Comparison of ENCODE assay signal across 16 mouse cellular contexts in the genomic region with DNA sequence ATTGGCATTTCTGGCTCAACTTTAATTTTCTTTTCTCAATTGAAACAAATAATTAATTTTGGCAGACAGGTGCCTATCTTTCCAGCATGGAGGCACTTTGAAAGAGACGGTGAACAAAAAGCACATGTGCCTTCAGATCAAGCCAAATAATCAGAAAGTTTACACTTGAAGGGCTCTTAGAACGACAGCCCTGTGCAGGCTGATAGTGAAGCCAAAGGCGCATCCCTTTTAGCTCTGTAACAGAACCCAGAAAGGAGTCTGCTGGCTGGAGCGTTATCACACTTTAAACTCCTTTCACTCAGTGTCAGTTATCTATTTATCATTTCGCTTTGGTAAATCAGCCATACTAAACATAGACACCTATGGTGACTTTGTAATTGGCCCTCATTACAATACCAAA.
"Had no signal": no experiment of that assay in that cellular context is flagged by ENCODE, and none has a peak within 500 bp of the region (broad histone marks: within the 10 kb centered on the region; RNA-seq: fewer than 3 reads in every experiment).

No protein-coding gene starts in this region.

- H3K36me3 ChIP-seq: neural tube, embryonic 15.5 days had no signal

- H3K4me2 ChIP-seq: limb, embryonic 12.5 days; lung, embryonic 15.5 days; neural tube, embryonic 15.5 days had no signal

- ATAC-seq: inflammation-experienced regulatory T-cells, adult 6 months; intestine, postnatal 0 days had no signal

- H3K27ac ChIP-seq: kidney, postnatal 0 days; left cerebral cortex, adult 2 months; limb, embryonic 12.5 days; lung, embryonic 15.5 days; midbrain, embryonic 10.5 days; neural tube, embryonic 15.5 days had no signal

- H3K27me3 ChIP-seq: limb, embryonic 12.5 days; lung, embryonic 15.5 days; neural tube, embryonic 15.5 days had no signal

- H3K9ac ChIP-seq: limb, embryonic 12.5 days; lung, embryonic 15.5 days; neural tube, embryonic 15.5 days had no signal

- H3K9me3 ChIP-seq: limb, embryonic 12.5 days; lung, embryonic 15.5 days; midbrain, embryonic 10.5 days; neural tube, embryonic 15.5 days had no signal

- H3K4me1 ChIP-seq: lung, embryonic 15.5 days; midbrain, embryonic 10.5 days; neural tube, embryonic 15.5 days had no signal

- DNase-seq: kidney, adult 9 months; kidney, postnatal 36 days; lung, postnatal 14 days; midbrain, embryonic 14.5 days; right cerebral cortex, adult 18-20 months; thymus, adult 18-20 months; thymus, postnatal 14 days had no signal

- H3K4me3 ChIP-seq: left cerebral cortex, adult 2 months; limb, embryonic 12.5 days; lung, embryonic 15.5 days; midbrain, embryonic 10.5 days; myocyte; neural tube, embryonic 15.5 days had no signal
